Mouse (Mus musculus): ENCODE measurements at regions not wholly inside any gene's neighbourhood (a gene's known extent, or its start where the extent isn't known, plus 50 kb on each side); places are given as distances from the start of the nearest gene placed in this dataset.

- H3K9me3 ChIP-seq (ENCODE audit: low read length) = no peaks in the 10 kb centered on the region
- H3K27ac ChIP-seq (ENCODE audit: low read length) = no peak overlapping the region
- WGBS = 74% methylated on average over 5 of the region's 5 CpGs
- no peaks in the 10 kb centered on the region for H3K27me3 ChIP-seq (replicated peaks; ENCODE audit: insufficient read depth, low read length)
- no peaks in the 10 kb centered on the region for H3K4me1 ChIP-seq (ENCODE audit: insufficient read depth, low read depth, low read length)
- H3K4me3 ChIP-seq (ENCODE audit: low read depth, low read length) = no peak overlapping the region
- TF ChIP-seq CTCF (IDR thresholded peaks at IDR 0.05) (no peak), EP300 (IDR thresholded peaks at IDR 0.05) (no peak)
- DNase-seq (ENCODE audit: low spot score) (no peak), ATAC-seq (no peak)
- no peak overlapping the region for H3K9ac ChIP-seq (replicated peaks; ENCODE audit: low read depth)
- no peak overlapping the region for H3K4me2 ChIP-seq (replicated peaks; ENCODE audit: low read depth, low read length)
- H3K36me3 ChIP-seq (ENCODE audit: insufficient read depth, low read length) = no peaks in the 10 kb centered on the region
Observed at GRCm38 (mm10) chr8:96174996-96175395, 286.6 kb upstream of the Got2 start.

- Histone ChIP-seq H3K4me3 (ENCODE audit: low read depth, low read length) (no peak overlapping the region), H3K9me3 (ENCODE audit: low read length) (no peaks in the 10 kb centered on the region), H3K9ac (replicated peaks; ENCODE audit: low read depth) (no peak overlapping the region), H3K4me2 (replicated peaks; ENCODE audit: low read depth, low read length) (no peak overlapping the region), H3K27me3 (replicated peaks; ENCODE audit: insufficient read depth, low read length) (no peaks in the 10 kb centered on the region), H3K36me3 (ENCODE audit: insufficient read depth, low read length) (no peaks in the 10 kb centered on the region), H3K27ac (ENCODE audit: low read length) (no peak overlapping the region), H3K4me1 (ENCODE audit: insufficient read depth, low read depth, low read length) (no peaks in the 10 kb centered on the region)
- TF ChIP-seq CTCF (IDR thresholded peaks at IDR 0.05) = no peak
- ATAC-seq (no peak), DNase-seq (ENCODE audit: low spot score) (no peak)
- 86% methylated on average over 8 of the region's 8 CpGs for WGBS
Observed at GRCm38 (mm10) chr8:96164933-96165332, 276.6 kb upstream of the Got2 start.

GRCm38 (mm10) chr8:96159899-96160298, 271.6 kb upstream of the Got2 start:
- DNase-seq (ENCODE audit: low spot score) (no peak), ATAC-seq (no peak)
- Histone ChIP-seq H3K9me3 (ENCODE audit: low read length) (no peaks in the 10 kb centered on the region), H3K27ac (ENCODE audit: low read length) (no peak overlapping the region), H3K4me2 (replicated peaks; ENCODE audit: low read depth, low read length) (no peak overlapping the region), H3K36me3 (ENCODE audit: insufficient read depth, low read length) (no peaks in the 10 kb centered on the region), H3K9ac (replicated peaks; ENCODE audit: low read depth) (no peak overlapping the region), H3K4me3 (ENCODE audit: low read depth, low read length) (no peak overlapping the region), H3K4me1 (ENCODE audit: insufficient read depth, low read depth, low read length) (no peaks in the 10 kb centered on the region), H3K27me3 (replicated peaks; ENCODE audit: insufficient read depth, low read length) (no peaks in the 10 kb centered on the region)
- 27% methylated on average over 6 of the region's 6 CpGs for WGBS
- TF ChIP-seq EP300 (IDR thresholded peaks at IDR 0.05) = no peak
- no peak for TF ChIP-seq CTCF (IDR thresholded peaks at IDR 0.05)

- 33% methylated on average over 12 of the region's 12 CpGs for WGBS
- H3K4me1 ChIP-seq (ENCODE audit: insufficient read depth, low read depth, low read length) = no peaks in the 10 kb centered on the region
- H3K27me3 ChIP-seq (replicated peaks; ENCODE audit: insufficient read depth, low read length) = no peaks in the 10 kb centered on the region
- H3K9me3 ChIP-seq (ENCODE audit: low read length) = no peaks in the 10 kb centered on the region
- no peak overlapping the region for H3K27ac ChIP-seq (ENCODE audit: low read length)
- no peak overlapping the region for H3K4me2 ChIP-seq (replicated peaks; ENCODE audit: low read depth, low read length)
- peak; percentile 83 for TF ChIP-seq CTCF (IDR thresholded peaks at IDR 0.05)
- no peak for TF ChIP-seq EP300 (IDR thresholded peaks at IDR 0.05)
- peak; percentile 5 for DNase-seq (ENCODE audit: low spot score)
- no peaks in the 10 kb centered on the region for H3K36me3 ChIP-seq (ENCODE audit: insufficient read depth, low read length)
- H3K4me3 ChIP-seq (ENCODE audit: low read depth, low read length) = no peak overlapping the region
- no peak for ATAC-seq
- no peak overlapping the region for H3K9ac ChIP-seq (replicated peaks; ENCODE audit: low read depth)
Observed at GRCm38 (mm10) chr8:96152496-96153250, 264.3 kb upstream of the Got2 start.

GRCm38 (mm10) chr8:96152056-96152455, 263.7 kb upstream of the Got2 start:
- 70% methylated on average over 10 of the region's 10 CpGs for WGBS
- ATAC-seq = no peak
- H3K4me2 ChIP-seq (replicated peaks; ENCODE audit: low read depth, low read length) = no peak overlapping the region
- no peak overlapping the region for H3K9ac ChIP-seq (replicated peaks; ENCODE audit: low read depth)
- H3K9me3 ChIP-seq (ENCODE audit: low read length) = no peaks in the 10 kb centered on the region
- H3K27ac ChIP-seq (ENCODE audit: low read length) = no peak overlapping the region
- no peak overlapping the region for H3K4me3 ChIP-seq (ENCODE audit: low read depth, low read length)
- TF ChIP-seq EP300 (IDR thresholded peaks at IDR 0.05) (no peak), CTCF (IDR thresholded peaks at IDR 0.05) (no peak)
- no peaks in the 10 kb centered on the region for H3K36me3 ChIP-seq (ENCODE audit: insufficient read depth, low read length)
- DNase-seq (ENCODE audit: low spot score) = no peak
- no peaks in the 10 kb centered on the region for H3K27me3 ChIP-seq (replicated peaks; ENCODE audit: insufficient read depth, low read length)
- H3K4me1 ChIP-seq (ENCODE audit: insufficient read depth, low read depth, low read length) = no peaks in the 10 kb centered on the region

GRCm38 (mm10) chr8:96151065-96151472, 262.7 kb upstream of the Got2 start:
- ATAC-seq (no peak), DNase-seq (ENCODE audit: low spot score) (no peak)
- Histone ChIP-seq H3K9me3 (ENCODE audit: low read length) (no peaks in the 10 kb centered on the region), H3K9ac (replicated peaks; ENCODE audit: low read depth) (no peak overlapping the region), H3K4me3 (ENCODE audit: low read depth, low read length) (no peak overlapping the region), H3K27ac (ENCODE audit: low read length) (no peak overlapping the region), H3K4me1 (ENCODE audit: insufficient read depth, low read depth, low read length) (no peaks in the 10 kb centered on the region), H3K36me3 (ENCODE audit: insufficient read depth, low read length) (no peaks in the 10 kb centered on the region), H3K4me2 (replicated peaks; ENCODE audit: low read depth, low read length) (no peak overlapping the region), H3K27me3 (replicated peaks; ENCODE audit: insufficient read depth, low read length) (no peaks in the 10 kb centered on the region)
- WGBS = 50% methylated on average over 16 of the region's 16 CpGs
- no peak for TF ChIP-seq CTCF (IDR thresholded peaks at IDR 0.05)
- TF ChIP-seq EP300 (IDR thresholded peaks at IDR 0.05) = no peak
